Mouse (Mus musculus) forebrain, postnatal 0 days (tissue): ENCODE measurements around the gene Gm5148. TPM values are rescaled to one million over a fixed set of nuclear protein-coding genes. Genes with fewer than 3 reads are reported as not detected.

ENCODE experiments used
- ATAC-seq: fragments of 200-750 bp; cut with Nextera tagmentation; 2 replicates; pipeline ENCODE4 v1.8.0; 2017; ENCODE audit warnings: mild to moderate bottlenecking, moderate library complexity
- DNase-seq: peaks from one replicate; pipeline ENCODE4 v3.0.0-alpha.2; 2015
- H3K27ac ChIP-seq: fragments of 300-500 bp; sonication (generic); 2 replicates; pipeline ENCODE4 v1.5.1; 2014; ENCODE audit warnings: low read depth, mild to moderate bottlenecking, antibody characterized with exemption, low read length, moderate library complexity, mixed read lengths
- H3K27me3 ChIP-seq: fragments of 300-500 bp; sonication (generic); 2 replicates; pipeline ENCODE4 v1.6.1; 2014; ENCODE audit warnings: mild to moderate bottlenecking, low read length, mixed read lengths; ENCODE audit not compliant: insufficient read depth
- H3K36me3 ChIP-seq: fragments of 300-500 bp; sonication (generic); 2 replicates; pipeline ENCODE4 v1.6.1; 2014; ENCODE audit warnings: mild to moderate bottlenecking, moderate library complexity; ENCODE audit not compliant: insufficient read depth
- H3K4me1 ChIP-seq: fragments of 300-500 bp; sonication (generic); 2 replicates; pipeline ENCODE4 v1.6.1; 2014; ENCODE audit warnings: antibody characterized with exemption; ENCODE audit not compliant: insufficient read depth
- H3K4me2 ChIP-seq: fragments of 300-500 bp; sonication (generic); 2 replicates; pipeline ENCODE4 v1.6.1; 2014; ENCODE audit warnings: low read depth, mild to moderate bottlenecking, moderate library complexity
- H3K4me3 ChIP-seq: fragments of 300-500 bp; sonication (generic); 2 replicates; pipeline ENCODE4 v1.5.1; 2014; ENCODE audit warnings: low read depth, low read length, mixed read lengths
- H3K9ac ChIP-seq: fragments of 300-500 bp; sonication (generic); 2 replicates; pipeline ENCODE4 v1.6.1; 2014; ENCODE audit warnings: mild to moderate bottlenecking
- H3K9me3 ChIP-seq: fragments of 300-500 bp; sonication (generic); 2 replicates; pipeline ENCODE4 v1.6.1; 2016; ENCODE audit warnings: low read length
- CTCF ChIP-seq: sonication (generic); IDR thresholded peaks from 2 replicates; pipeline ENCODE4 v1.5.1; 2016; ENCODE audit warnings: antibody characterized with exemption, control low read depth, low read depth
- WGBS: fragments of 180-500 bp; shearing (Covaris S2); extraction: QIAGEN DNeasy Blood & Tissue Kit; methylation state at CpG from one replicate; pipeline ENCODE4 v1.1.7; 2014; 5-methylcytosine and 5-hydroxymethylcytosine counted together
- polyA plus RNA-seq: library from polyadenylated mRNA; unstranded; fragments of >200 nt; fragmentation: Nextera tagmentation; extraction: Ambion mirVana; gene quantifications from 2 replicates; pipeline ENCODE4 v1.2.1, GENCODE M21; 2015
- total RNA-seq: library from RNA; depleted of rRNA; stranded (reverse); fragments of >200 nt; gene quantifications from 2 replicates; pipeline ENCODE4 v1.2.3, GENCODE M21; 2014; rRNA removed

The Gm5148 gene
- total RNA-seq: 4.9 TPM in 2 replicates
- 9.9 and 11.9 TPM in 2 replicates for polyA plus RNA-seq

DNA sequence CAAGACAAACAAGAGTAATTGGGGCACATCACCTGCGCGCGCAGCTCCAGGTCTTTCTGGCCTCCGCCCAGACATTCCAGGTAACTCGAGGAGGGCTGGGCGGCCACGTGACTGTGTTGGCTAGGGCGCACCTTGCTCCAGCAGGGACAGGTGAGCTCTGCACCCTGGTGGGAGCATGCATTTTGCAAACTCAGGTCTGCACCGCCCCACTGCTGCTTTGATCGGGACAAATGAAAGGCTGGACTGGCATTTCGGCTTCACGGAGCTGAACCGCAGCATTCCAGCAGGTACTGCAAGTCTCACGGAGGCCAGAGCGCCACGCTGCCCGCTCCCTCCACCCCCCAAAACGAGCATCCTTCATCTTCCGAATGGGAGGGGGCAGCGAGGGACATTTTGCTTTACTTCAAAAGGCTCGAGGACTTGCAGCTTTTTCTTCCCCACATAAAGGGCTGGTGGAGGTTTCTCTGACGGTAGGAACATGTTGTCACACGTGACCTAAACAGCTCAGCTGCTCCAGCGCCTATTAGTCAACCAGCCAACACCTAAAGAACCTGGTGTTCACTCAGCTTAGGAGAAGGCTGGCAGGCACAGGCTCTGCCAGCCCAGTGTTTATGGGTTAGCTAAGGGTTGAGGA is at the start of gene Gm5148:
TSS of gene Gm5148 (minus strand) at position 320 of the 634 bp plus-strand sequence.
- H3K9ac ChIP-seq: peak within 1 kb of the TSS; percentile 54
- 3% methylated on average over 24 of the region's 24 CpGs for WGBS
- peak within 1 kb of the TSS; percentile 85 for H3K4me2 ChIP-seq
- H3K9me3 ChIP-seq: no peaks in the 10 kb centered on the region
- H3K27ac ChIP-seq: peak within 1 kb of the TSS; percentile 72
- peak; percentile 80 for ATAC-seq
- DNase-seq: peak; percentile 75
- no peaks in the 10 kb centered on the region for H3K36me3 ChIP-seq
- peaks cover 17% of the 10 kb centered on the region for H3K4me1 ChIP-seq
- peak within 1 kb of the TSS; percentile 45 for H3K4me3 ChIP-seq
- no peaks in the 10 kb centered on the region; the same call in 1 of the 2 replicates for H3K27me3 ChIP-seq
- 0 out of 2 replicates have a peak, but pooled peaks have one; percentile 31 for TF ChIP-seq CTCF

DNA sequence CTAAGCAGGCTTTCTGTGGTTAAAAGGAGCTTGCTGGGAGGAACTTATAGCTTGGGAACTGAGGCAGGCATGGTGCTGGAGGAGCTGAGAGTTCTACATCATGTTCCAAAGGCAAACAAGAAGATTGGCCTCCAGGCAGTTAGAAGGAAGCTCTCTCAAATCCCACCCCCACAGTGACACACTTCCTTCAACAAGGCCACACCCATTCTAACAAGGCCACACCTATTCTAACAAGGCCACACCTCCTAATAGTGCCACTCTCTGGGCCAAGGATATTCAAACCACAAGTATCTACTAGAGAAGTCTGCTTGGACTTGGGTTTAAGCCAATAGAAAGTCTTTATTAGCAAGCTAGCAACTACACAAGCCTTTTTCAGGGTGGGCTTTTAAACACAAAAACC is 46.7 kb upstream of the Gm5148 start:
- no peaks in the 10 kb centered on the region for H3K36me3 ChIP-seq
- peaks cover 12% of the 10 kb centered on the region for H3K4me1 ChIP-seq
- no peaks in the 10 kb centered on the region for H3K27me3 ChIP-seq
- ATAC-seq (no peak), DNase-seq (no peak)
- no peaks in the 10 kb centered on the region for H3K9me3 ChIP-seq
- H3K4me3 ChIP-seq: no peak overlapping the region
- H3K9ac ChIP-seq: no peak overlapping the region
- H3K27ac ChIP-seq: no peak overlapping the region
- no peak for TF ChIP-seq CTCF
- H3K4me2 ChIP-seq: no peak overlapping the region

DNA sequence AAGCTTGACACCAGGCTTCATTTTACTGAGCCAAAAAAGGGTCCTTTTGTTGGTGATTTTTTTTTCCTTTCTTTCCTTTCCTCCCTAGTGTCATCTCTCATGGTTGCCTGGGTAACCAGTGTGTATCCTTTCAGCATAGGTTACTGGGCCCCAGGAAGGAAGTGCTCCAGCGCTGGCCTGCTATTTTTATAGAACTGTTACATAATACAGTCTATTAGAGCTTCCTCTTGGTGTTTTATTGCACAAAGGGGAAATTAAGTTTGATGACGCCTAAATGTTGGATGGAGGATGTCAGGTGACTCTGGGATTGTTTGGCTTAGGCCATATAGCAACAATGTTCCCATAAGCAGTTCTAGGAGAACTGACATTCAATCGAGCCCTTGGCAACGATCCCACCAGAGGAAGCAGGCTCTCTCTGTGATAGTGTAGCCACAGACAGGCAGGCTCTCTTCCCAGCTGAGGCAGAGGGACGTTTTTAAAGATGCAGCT is 45.0 kb upstream of the Gm5148 start:
- WGBS: 7% methylated on average over 5 of the region's 5 CpGs
- peaks cover 12% of the 10 kb centered on the region for H3K4me1 ChIP-seq
- no peaks in the 10 kb centered on the region for H3K36me3 ChIP-seq
- peak overlapping the region; percentile 71 for H3K27ac ChIP-seq
- peak; percentile 76 for DNase-seq
- H3K9me3 ChIP-seq: no peaks in the 10 kb centered on the region
- no peak overlapping the region for H3K9ac ChIP-seq
- TF ChIP-seq CTCF: no peak
- no peak overlapping the region for H3K4me3 ChIP-seq
- peak overlapping the region; percentile 23; the same call in 1 of the 2 replicates for H3K4me2 ChIP-seq
- H3K27me3 ChIP-seq: no peaks in the 10 kb centered on the region
- ATAC-seq: peak; percentile 92

DNA sequence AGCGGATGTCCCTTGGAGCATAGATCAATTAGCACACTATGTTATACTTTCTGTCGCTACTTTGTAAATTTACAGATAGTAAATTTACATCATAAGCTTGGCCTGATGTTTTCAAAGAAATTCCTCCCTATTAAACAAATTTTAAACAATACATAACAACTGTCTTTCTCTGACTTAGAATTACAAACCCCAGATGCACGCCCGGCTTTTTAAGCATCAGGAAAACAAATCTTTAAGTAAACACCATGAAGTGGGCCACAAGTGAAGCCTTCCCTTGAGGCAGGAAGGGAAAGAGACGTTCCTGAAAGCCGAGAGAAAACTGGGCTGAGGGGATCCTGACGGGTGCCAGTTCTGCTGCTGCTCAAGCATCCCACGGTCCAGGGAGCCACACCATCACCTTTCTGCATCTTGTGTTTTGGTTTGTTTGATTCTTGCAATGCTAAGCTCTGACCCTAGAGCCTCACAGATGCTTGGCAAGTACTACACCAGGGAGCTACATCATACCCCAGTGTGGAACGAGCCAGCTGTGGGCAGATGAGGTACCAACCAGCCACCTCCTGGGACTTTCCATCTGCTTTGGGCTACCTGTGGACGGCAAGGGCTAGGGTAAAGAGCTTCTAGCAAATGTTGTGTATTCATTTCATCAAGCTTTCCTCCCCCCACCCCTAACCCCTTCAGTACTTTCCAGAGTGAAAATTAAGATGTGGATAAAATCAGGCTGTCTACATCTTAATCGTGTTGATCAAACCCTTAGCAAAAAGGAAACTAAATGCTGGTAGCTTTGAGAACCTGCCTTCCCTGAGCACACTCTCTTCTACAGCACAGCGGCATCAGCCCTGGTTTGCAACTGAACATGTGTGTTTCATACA is 43.1 kb upstream of the Gm5148 start:
- Histone ChIP-seq H3K27ac (no peak overlapping the region), H3K4me3 (no peak overlapping the region), H3K36me3 (no peaks in the 10 kb centered on the region), H3K27me3 (no peaks in the 10 kb centered on the region), H3K4me1 (peaks cover 12% of the 10 kb centered on the region), H3K9ac (no peak overlapping the region), H3K9me3 (no peaks in the 10 kb centered on the region), H3K4me2 (no peak overlapping the region)
- no peak for DNase-seq
- no peak for TF ChIP-seq CTCF
- 69% methylated on average over 12 of the region's 12 CpGs for WGBS
- no peak for ATAC-seq

DNA sequence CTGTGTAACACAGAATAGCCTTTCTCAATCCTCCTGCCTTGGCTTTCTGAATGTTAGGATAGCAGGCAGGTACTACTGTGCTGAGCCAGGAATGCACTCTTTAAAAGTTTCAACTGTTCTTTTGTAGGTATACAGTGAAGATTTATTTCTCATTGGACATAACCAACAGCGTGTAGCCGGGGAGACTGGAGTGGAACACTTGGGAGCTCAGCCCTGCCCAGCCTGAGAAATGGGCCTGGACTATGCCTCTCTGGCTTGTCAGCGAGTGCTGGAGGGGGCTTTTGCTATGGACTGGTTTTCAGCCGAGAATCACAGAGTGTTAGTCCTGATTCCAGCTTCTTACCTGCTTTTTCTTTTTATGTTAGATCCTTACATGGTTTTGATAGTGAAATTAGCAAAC is 42.3 kb upstream of the Gm5148 start:
- no peaks in the 10 kb centered on the region for H3K27me3 ChIP-seq
- no peak overlapping the region for H3K9ac ChIP-seq
- no peak overlapping the region for H3K4me3 ChIP-seq
- TF ChIP-seq CTCF: no peak
- H3K9me3 ChIP-seq: no peaks in the 10 kb centered on the region
- no peak overlapping the region for H3K27ac ChIP-seq
- no peak overlapping the region for H3K4me2 ChIP-seq
- DNase-seq (no peak), ATAC-seq (no peak)
- no peaks in the 10 kb centered on the region for H3K36me3 ChIP-seq
- H3K4me1 ChIP-seq: peaks cover 12% of the 10 kb centered on the region
- 68% methylated on average over 4 of the region's 4 CpGs for WGBS

DNA sequence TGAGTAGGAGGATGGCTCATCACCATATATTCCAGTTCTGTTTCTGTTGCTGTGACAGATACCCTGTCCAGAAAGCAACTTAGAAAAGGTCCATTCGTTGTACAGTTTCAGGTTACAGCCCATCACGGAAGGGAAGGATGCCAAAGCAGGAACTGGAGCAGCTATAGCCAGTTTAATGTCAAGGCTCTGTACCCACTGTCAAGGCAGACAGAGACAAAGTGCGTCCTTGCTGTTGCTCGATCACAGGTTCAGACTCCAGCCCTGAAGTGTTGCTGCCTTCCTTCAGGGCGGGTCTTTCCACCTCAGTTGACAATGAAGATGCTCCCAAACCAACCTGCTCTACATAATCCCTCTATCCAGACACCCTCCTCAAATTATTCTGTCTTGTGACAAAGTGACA is 41.7 kb upstream of the Gm5148 start:
- no peaks in the 10 kb centered on the region for H3K27me3 ChIP-seq
- no peak for DNase-seq
- ATAC-seq: no peak
- no peak for TF ChIP-seq CTCF
- H3K4me1 ChIP-seq: peaks cover 12% of the 10 kb centered on the region
- H3K9me3 ChIP-seq: no peaks in the 10 kb centered on the region
- no peak overlapping the region for H3K9ac ChIP-seq
- no peaks in the 10 kb centered on the region for H3K36me3 ChIP-seq
- WGBS: 83% methylated on average over 5 of the region's 5 CpGs
- no peak overlapping the region for H3K4me3 ChIP-seq
- no peak overlapping the region for H3K4me2 ChIP-seq
- H3K27ac ChIP-seq: no peak overlapping the region

DNA sequence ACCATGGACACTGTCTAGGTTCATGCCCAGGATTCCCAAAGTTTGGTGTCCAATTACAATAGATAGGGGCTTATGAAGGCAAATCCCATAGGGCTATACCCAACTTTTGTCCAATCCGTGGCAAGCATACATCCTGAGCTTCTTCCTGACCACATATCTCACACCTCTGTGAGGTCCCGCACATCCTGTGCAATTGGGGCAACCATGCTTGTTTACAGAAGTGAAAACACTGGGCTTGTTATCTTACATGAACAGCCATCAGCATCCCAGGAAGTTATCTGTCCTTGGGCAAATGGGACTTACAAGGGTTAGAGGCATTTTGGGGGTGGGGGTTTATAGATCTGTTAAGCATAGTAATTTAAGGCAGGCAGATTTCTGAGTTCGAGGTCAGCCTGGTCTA is 41.0 kb upstream of the Gm5148 start:
- H3K4me1 ChIP-seq: peaks cover 12% of the 10 kb centered on the region
- H3K9ac ChIP-seq: no peak overlapping the region
- TF ChIP-seq CTCF: no peak
- H3K27me3 ChIP-seq: no peaks in the 10 kb centered on the region
- no peaks in the 10 kb centered on the region for H3K36me3 ChIP-seq
- 91% methylated on average over 3 of the region's 3 CpGs for WGBS
- H3K4me2 ChIP-seq: no peak overlapping the region
- DNase-seq (no peak), ATAC-seq (no peak)
- H3K4me3 ChIP-seq: no peak overlapping the region
- no peak overlapping the region for H3K27ac ChIP-seq
- H3K9me3 ChIP-seq: no peaks in the 10 kb centered on the region
